Mouse (Mus musculus): Measurements from ENCODE around the gene Tpsg1.

Tpsg1 gene

GRCm38 (mm10) chr17:25407352-25407751 lies 38.3 kb downstream of the Tpsg1 start:
- no peak for DNase-seq (ENCODE audit: extremely low read depth, low read depth)

GRCm38 (mm10) chr17:25408302-25408999 lies 39.4 kb downstream of the Tpsg1 start:
- no peak for DNase-seq (ENCODE audit: extremely low read depth, low read depth)

GRCm38 (mm10) chr17:25409621-25410020 lies 40.5 kb downstream of the Tpsg1 start:
- no peak for DNase-seq (ENCODE audit: extremely low read depth, low read depth)

GRCm38 (mm10) chr17:25410180-25410579 lies 41.1 kb downstream of the Tpsg1 start:
- DNase-seq (ENCODE audit: extremely low read depth, low read depth): no peak

- no peak for DNase-seq (ENCODE audit: extremely low read depth, low read depth)
Observed at GRCm38 (mm10) chr17:25410786-25411185, 41.7 kb downstream of the Tpsg1 start.

GRCm38 (mm10) chr17:25411251-25411650 lies 42.2 kb downstream of the Tpsg1 start:
- DNase-seq (ENCODE audit: extremely low read depth, low read depth): no peak

- no peak for DNase-seq (ENCODE audit: extremely low read depth, low read depth)
Observed at GRCm38 (mm10) chr17:25414209-25414608, 45.1 kb downstream of the Tpsg1 start.

- no peak for DNase-seq (ENCODE audit: extremely low read depth, low read depth)
Observed at GRCm38 (mm10) chr17:25414917-25415316, 45.8 kb downstream of the Tpsg1 start.

GRCm38 (mm10) chr17:25415421-25415913 lies 46.4 kb downstream of the Tpsg1 start:
- DNase-seq (ENCODE audit: extremely low read depth, low read depth): no peak

GRCm38 (mm10) chr17:25416219-25416618 lies 47.1 kb downstream of the Tpsg1 start:
- no peak for DNase-seq (ENCODE audit: extremely low read depth, low read depth)

- no peak for DNase-seq (ENCODE audit: extremely low read depth, low read depth)
Observed at GRCm38 (mm10) chr17:25417990-25418389, 48.9 kb downstream of the Tpsg1 start.

- DNase-seq (ENCODE audit: extremely low read depth, low read depth): no peak
Observed at GRCm38 (mm10) chr17:25418926-25419325, 49.9 kb downstream of the Tpsg1 start.

GRCm38 (mm10) chr17:25420998-25421397 lies 51.9 kb downstream of the Tpsg1 start:
- no peak for DNase-seq (ENCODE audit: extremely low read depth, low read depth)
